Mouse (Mus musculus): Measurements from ENCODE around the gene Akr1a1. TPM values are rescaled to one million over a fixed set of nuclear protein-coding genes. Genes with fewer than 3 reads are reported as not detected.
A peak's percentile ranks its signal among the peaks of the same experiment; 100 is the strongest.

The Akr1a1 gene
- polyA plus RNA-seq, 1 experiment from 2014 or later: 453 TPM

DNA sequence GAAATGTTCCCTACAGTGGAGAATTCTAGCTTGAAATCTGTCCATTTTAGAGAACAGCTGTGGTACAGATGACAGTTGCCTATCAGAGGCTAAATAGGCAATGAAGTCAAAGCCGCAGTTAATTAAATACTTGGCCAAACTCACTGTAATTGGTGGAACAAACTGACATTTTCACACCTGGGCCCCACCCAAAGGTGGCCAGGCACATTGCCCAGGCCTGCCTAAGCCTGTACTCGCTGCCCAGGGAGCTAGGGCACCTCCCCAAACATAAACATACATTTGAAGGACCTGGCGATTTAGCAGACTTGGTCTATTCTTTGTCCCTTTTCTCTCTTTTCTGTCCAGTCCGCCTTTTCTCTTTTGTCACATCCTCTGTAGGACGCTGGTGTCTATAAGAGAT, 55.1 kb downstream of the Akr1a1 start, which contains the start of gene Ccdc17:
TSS of gene Ccdc17 (plus strand) at position 276 of the 400 bp plus-strand sequence.
- Histone ChIP-seq H3K9me3 (ENCODE audit: control insufficient read depth, low read length) (no peaks in the 10 kb centered on the region), H3K36me3 (ENCODE audit: control insufficient read depth, insufficient read depth, low read length) (peaks cover 28% of the 10 kb centered on the region), H3K4me3 (ENCODE audit: low read depth, low read length) (peak within 1 kb of the TSS; percentile 63), H3K4me2 (peak within 1 kb of the TSS; percentile 76), H3K27ac (ENCODE audit: low read depth, low read length) (peak within 1 kb of the TSS; percentile 2; the same call in 1 of the 2 replicates), H3K9ac (ENCODE audit: low read depth, low read length) (peak within 1 kb of the TSS; percentile 62), H3K4me1 (replicated peaks; ENCODE audit: control insufficient read depth, insufficient read depth, low read length) (peaks cover 18% of the 10 kb centered on the region), H3K27me3 (replicated peaks; ENCODE audit: control insufficient read depth, insufficient read depth, low read length) (no peaks in the 10 kb centered on the region)
- WGBS: 33% methylated on average over 5 of the region's 5 CpGs
- no peak for DNase-seq (ENCODE audit: low spot score)
- no peak for ATAC-seq (replicated peaks; ENCODE audit: low FRiP score)

DNA sequence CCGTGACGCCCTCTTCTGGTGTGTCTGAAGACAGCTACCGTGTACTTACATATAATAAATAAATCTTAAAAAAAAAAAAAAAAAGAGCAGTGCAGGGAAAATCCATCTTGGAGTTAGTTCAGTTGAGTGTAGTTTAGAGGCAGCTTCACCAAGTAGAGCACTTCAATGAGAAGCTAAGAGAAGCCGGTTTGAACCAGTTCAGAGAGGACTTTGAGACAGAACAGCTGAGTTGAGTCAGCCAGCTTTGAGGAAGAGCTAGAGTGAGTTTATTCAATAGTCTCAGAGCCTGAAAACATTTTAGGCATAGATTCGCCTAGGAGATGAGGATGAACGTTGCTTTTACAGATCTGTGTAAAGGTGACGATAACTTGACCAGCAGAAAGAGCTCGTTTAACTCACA, 55.7 kb downstream of the Akr1a1 start:
- peak; percentile 11 for DNase-seq (ENCODE audit: low spot score)
- 80% methylated on average over 8 of the region's 8 CpGs for WGBS
- H3K9ac ChIP-seq (ENCODE audit: low read depth, low read length): no peak overlapping the region
- H3K4me3 ChIP-seq (ENCODE audit: low read depth, low read length): no peak overlapping the region
- ATAC-seq (replicated peaks; ENCODE audit: low FRiP score): no peak
- H3K27ac ChIP-seq (ENCODE audit: low read depth, low read length): no peak overlapping the region
- H3K9me3 ChIP-seq (ENCODE audit: control insufficient read depth, low read length): no peaks in the 10 kb centered on the region
- peak overlapping the region; percentile 76; the same call in 1 of the 2 replicates for H3K4me2 ChIP-seq
- H3K27me3 ChIP-seq (replicated peaks; ENCODE audit: control insufficient read depth, insufficient read depth, low read length): no peaks in the 10 kb centered on the region
- H3K36me3 ChIP-seq (ENCODE audit: control insufficient read depth, insufficient read depth, low read length): peaks cover 30% of the 10 kb centered on the region
- H3K4me1 ChIP-seq (replicated peaks; ENCODE audit: control insufficient read depth, insufficient read depth, low read length): peaks cover 18% of the 10 kb centered on the region

Other genes with a start within 250 kb of the Akr1a1 start
- 19.5 and 21.9 TPM in 2 replicates for gene Mast2, start 187.5 kb downstream of the Akr1a1 start, polyA plus RNA-seq (2014; fragmentation: Nextera tagmentation; extraction: Ambion mirVana)
- 8.5 and 9.6 TPM in 2 replicates for gene Ipp, start 144.1 kb downstream of the Akr1a1 start, polyA plus RNA-seq (2014; fragmentation: Nextera tagmentation; extraction: Ambion mirVana)
- 51.5 and 55.5 TPM in 2 replicates for gene Tmem69, start 95.7 kb downstream of the Akr1a1 start, polyA plus RNA-seq (2014; fragmentation: Nextera tagmentation; extraction: Ambion mirVana)
- gene Gpbp1l1, start 94.0 kb downstream of the Akr1a1 start, polyA plus RNA-seq (2014; fragmentation: Nextera tagmentation; extraction: Ambion mirVana): 33.7 and 35.4 TPM in 2 replicates
- gene Ccdc17, start 55.0 kb downstream of the Akr1a1 start, polyA plus RNA-seq (2014; fragmentation: Nextera tagmentation; extraction: Ambion mirVana): 2.1 and 4.4 TPM in 2 replicates
- gene Nasp, start 23.7 kb downstream of the Akr1a1 start, polyA plus RNA-seq (2014; fragmentation: Nextera tagmentation; extraction: Ambion mirVana): 185 and 187 TPM in 2 replicates
- 1,160 and 1,259 TPM in 2 replicates for gene Prdx1, start 33.9 kb upstream of the Akr1a1 start, polyA plus RNA-seq (2014; fragmentation: Nextera tagmentation; extraction: Ambion mirVana)
- 24.2 and 27.4 TPM in 2 replicates for gene Mmachc, start 56.7 kb upstream of the Akr1a1 start, polyA plus RNA-seq (2014; fragmentation: Nextera tagmentation; extraction: Ambion mirVana)
- 24.4 and 25.1 TPM in 2 replicates for gene Ccdc163, start 56.8 kb upstream of the Akr1a1 start, polyA plus RNA-seq (2014; fragmentation: Nextera tagmentation; extraction: Ambion mirVana)
- gene Tesk2, start 69.3 kb upstream of the Akr1a1 start, polyA plus RNA-seq (2014; fragmentation: Nextera tagmentation; extraction: Ambion mirVana): 3.1 and 4.3 TPM in 2 replicates
- gene Toe1, start 156.0 kb upstream of the Akr1a1 start, polyA plus RNA-seq (2014; fragmentation: Nextera tagmentation; extraction: Ambion mirVana): 33.0 and 34.2 TPM in 2 replicates
- 9.3 and 11.1 TPM in 2 replicates for gene Mutyh, start 156.0 kb upstream of the Akr1a1 start, polyA plus RNA-seq (2014; fragmentation: Nextera tagmentation; extraction: Ambion mirVana)
- gene Hpdl, start 170.0 kb upstream of the Akr1a1 start, polyA plus RNA-seq (2014; fragmentation: Nextera tagmentation; extraction: Ambion mirVana): 1.2 and 1.4 TPM in 2 replicates
- 0.23 and 0.29 TPM in 2 replicates for gene Zswim5, start 225.7 kb upstream of the Akr1a1 start, polyA plus RNA-seq (2014; fragmentation: Nextera tagmentation; extraction: Ambion mirVana)

Data from liver, embryonic 11.5 days (tissue).